Mouse (Mus musculus) heart, postnatal 0 days (tissue): ENCODE data around the gene Dnah10. TPM values are rescaled to one million over a fixed set of nuclear protein-coding genes. Genes with fewer than 3 reads are reported as not detected.

Source experiments
- ATAC-seq: fragments of 200-750 bp; cut with Nextera tagmentation; 2 replicates; pipeline ENCODE4 v1.8.0; 2017; ENCODE audit warnings: low read depth, moderate number of reproducible peaks, moderate library complexity; ENCODE audit not compliant: insufficient read depth
- DNase-seq: peaks from one replicate; pipeline ENCODE4 v3.0.0-alpha.2; 2016; ENCODE audit warnings: low spot score
- H3K27ac ChIP-seq: fragments of 300-500 bp; sonication (generic); 2 replicates; pipeline ENCODE4 v1.5.1; 2014; ENCODE audit warnings: low read depth, mild to moderate bottlenecking
- H3K27me3 ChIP-seq: fragments of 300-500 bp; sonication (generic); 2 replicates; pipeline ENCODE4 v1.6.1; 2014; ENCODE audit warnings: low read length, mixed read lengths; ENCODE audit not compliant: control insufficient read depth, insufficient read depth
- H3K36me3 ChIP-seq: fragments of 300-500 bp; sonication (generic); replicated peaks from 2 replicates; pipeline ENCODE4 v1.6.1; 2014; ENCODE audit warnings: low read length, mixed read lengths; ENCODE audit not compliant: control insufficient read depth, insufficient read depth
- H3K4me1 ChIP-seq: fragments of 300-500 bp; sonication (generic); 2 replicates; pipeline ENCODE4 v1.6.1; 2014; ENCODE audit warnings: antibody characterized with exemption; ENCODE audit not compliant: control insufficient read depth, insufficient read depth
- H3K4me2 ChIP-seq: fragments of 300-500 bp; sonication (generic); 2 replicates; pipeline ENCODE4 v1.6.1; 2014; ENCODE audit warnings: low read depth, mild to moderate bottlenecking, low read length, moderate library complexity
- H3K4me3 ChIP-seq: fragments of 300-500 bp; sonication (generic); 2 replicates; pipeline ENCODE4 v1.5.1; 2014; ENCODE audit warnings: low read depth, low read length
- H3K9ac ChIP-seq: fragments of 300-500 bp; sonication (generic); replicated peaks from 2 replicates; pipeline ENCODE4 v1.6.1; 2014; ENCODE audit warnings: low read depth, low read length, mixed read lengths
- H3K9me3 ChIP-seq: fragments of 300-500 bp; sonication (generic); replicated peaks from 2 replicates; pipeline ENCODE4 v1.6.1; 2016; ENCODE audit warnings: low read length; ENCODE audit not compliant: control insufficient read depth
- CTCF ChIP-seq: IDR thresholded peaks from 2 replicates; pipeline ENCODE4 v1.5.1; 2016; ENCODE audit warnings: antibody characterized with exemption, control low read depth, low read depth
- EP300 ChIP-seq: IDR thresholded peaks from 2 replicates; pipeline ENCODE4 v1.6.1; 2016; ENCODE audit warnings: antibody characterized with exemption, low read depth
- WGBS: fragments of 180-500 bp; shearing (Covaris S2); extraction: QIAGEN DNeasy Blood & Tissue Kit; methylation state at CpG from one replicate; pipeline ENCODE4 v1.1.7; 2014; 5-methylcytosine and 5-hydroxymethylcytosine counted together
- polyA plus RNA-seq: library from polyadenylated mRNA; unstranded; fragments of >200 nt; fragmentation: Nextera tagmentation; extraction: Ambion mirVana; gene quantifications from 2 replicates; pipeline ENCODE4 v1.2.1, GENCODE M21; 2015
- total RNA-seq: library from RNA; depleted of rRNA; stranded (reverse); fragments of >200 nt; gene quantifications from 2 replicates; pipeline ENCODE4 v1.2.3, GENCODE M21; 2014; ENCODE audit warnings: low replicate concordance

The Dnah10 gene
- total and polyA plus RNA-seq, 2 experiments from 2014 or later, result 0.01 TPM; not detected in 1

- H3K9ac ChIP-seq, result no peak overlapping the region
- H3K4me1 ChIP-seq, result no peaks in the 10 kb centered on the region
- ATAC-seq (no peak), DNase-seq (no peak)
- H3K9me3 ChIP-seq, result no peaks in the 10 kb centered on the region
- WGBS, result 13% methylated on average over 21 of the region's 21 CpGs
- peak overlapping the region; percentile 62 for H3K4me2 ChIP-seq
- TF ChIP-seq EP300, result no peak
- TF ChIP-seq CTCF, result no peak
- peak overlapping the region; percentile 29 for H3K4me3 ChIP-seq
- no peaks in the 10 kb centered on the region for H3K36me3 ChIP-seq
- no peak overlapping the region for H3K27ac ChIP-seq
- no peaks in the 10 kb centered on the region for H3K27me3 ChIP-seq
These were observed 4.8 kb downstream of the Dnah10 start for GRCm38 (mm10) chr5:124729662-124730206.

- Histone ChIP-seq H3K4me1 (no peaks in the 10 kb centered on the region), H3K4me3 (no peak overlapping the region), H3K27me3 (no peaks in the 10 kb centered on the region), H3K9ac (no peak overlapping the region), H3K4me2 (no peak overlapping the region), H3K9me3 (no peaks in the 10 kb centered on the region), H3K36me3 (no peaks in the 10 kb centered on the region), H3K27ac (no peak overlapping the region)
- no peak for ATAC-seq
- TF ChIP-seq CTCF (no peak), EP300 (no peak)
- DNase-seq, result no peak
- 82% methylated on average over 12 of the region's 12 CpGs for WGBS
These were observed 9.1 kb downstream of the Dnah10 start for GRCm38 (mm10) chr5:124733961-124734360.

DNA sequence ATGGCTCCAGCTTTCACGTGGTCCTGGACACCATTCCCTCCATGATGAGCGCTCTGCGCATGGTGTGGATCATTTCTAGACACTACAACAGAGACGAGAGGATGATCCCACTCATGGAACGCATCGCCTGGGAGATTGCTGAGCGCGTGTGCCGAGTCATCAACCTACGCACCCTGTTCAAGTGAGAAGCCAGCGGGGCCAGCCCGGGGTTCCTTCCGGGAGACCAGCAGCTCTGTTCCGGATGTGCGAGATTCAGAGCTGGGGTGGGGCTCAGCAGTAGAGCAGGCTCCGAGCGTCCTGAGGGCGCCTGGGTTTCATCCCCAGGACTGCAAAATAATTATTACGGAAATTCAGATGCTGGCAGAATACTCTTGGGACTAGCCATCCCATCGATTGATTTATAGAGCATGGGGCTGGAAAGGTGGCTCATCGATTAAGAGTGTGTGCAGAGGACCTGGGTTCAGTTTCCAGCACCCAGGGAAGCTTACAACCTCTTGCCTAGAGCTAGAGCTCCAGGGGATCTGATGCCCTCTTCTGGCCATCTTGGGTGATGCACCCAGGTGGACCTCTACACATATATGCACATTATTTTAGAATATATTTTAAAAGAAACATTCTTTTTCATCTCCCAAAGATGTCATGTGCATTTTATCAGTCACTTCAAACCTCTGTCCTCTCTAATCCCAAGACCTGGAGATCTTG, 17.2 kb downstream of the Dnah10 start:
- H3K9ac ChIP-seq, result no peak overlapping the region
- H3K36me3 ChIP-seq, result no peaks in the 10 kb centered on the region
- no peaks in the 10 kb centered on the region for H3K27me3 ChIP-seq
- no peak overlapping the region for H3K4me3 ChIP-seq
- H3K4me2 ChIP-seq, result no peak overlapping the region
- DNase-seq (no peak), ATAC-seq (no peak)
- no peak overlapping the region for H3K27ac ChIP-seq
- no peaks in the 10 kb centered on the region for H3K4me1 ChIP-seq
- WGBS, result 92% methylated on average over 21 of the region's 21 CpGs
- TF ChIP-seq EP300, result no peak
- H3K9me3 ChIP-seq, result peaks cover 3% of the 10 kb centered on the region; the same call in 1 of the 2 replicates

DNA sequence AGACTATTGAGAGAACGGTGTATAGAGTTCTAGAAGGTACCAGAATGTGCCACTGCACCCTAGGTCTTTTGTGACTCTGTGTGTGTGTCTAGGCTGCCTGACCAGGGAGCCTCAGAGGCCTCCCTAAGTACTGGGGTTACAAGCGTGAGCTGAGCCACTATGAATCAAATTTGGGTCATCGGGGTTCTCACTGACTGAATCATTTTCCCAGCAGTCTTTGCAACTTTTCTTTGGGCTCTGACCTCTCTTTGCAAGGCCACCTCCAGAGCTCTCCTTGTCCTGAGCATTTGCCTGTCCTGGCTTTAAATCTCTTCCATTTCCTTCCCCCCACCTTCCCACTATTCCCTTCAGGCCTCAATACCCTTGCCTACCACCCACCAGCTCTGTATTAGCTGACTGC, 19.0 kb downstream of the Dnah10 start:
- Histone ChIP-seq H3K9ac (no peak overlapping the region), H3K36me3 (no peaks in the 10 kb centered on the region), H3K4me1 (no peaks in the 10 kb centered on the region), H3K9me3 (peaks cover 3% of the 10 kb centered on the region; the same call in 1 of the 2 replicates), H3K27ac (no peak overlapping the region), H3K4me2 (no peak overlapping the region), H3K27me3 (no peaks in the 10 kb centered on the region), H3K4me3 (no peak overlapping the region)
- ATAC-seq, result no peak
- no peak for TF ChIP-seq CTCF
- TF ChIP-seq EP300, result no peak
- DNase-seq, result no peak
- WGBS, result 81% methylated on average over 3 of the region's 3 CpGs

DNA sequence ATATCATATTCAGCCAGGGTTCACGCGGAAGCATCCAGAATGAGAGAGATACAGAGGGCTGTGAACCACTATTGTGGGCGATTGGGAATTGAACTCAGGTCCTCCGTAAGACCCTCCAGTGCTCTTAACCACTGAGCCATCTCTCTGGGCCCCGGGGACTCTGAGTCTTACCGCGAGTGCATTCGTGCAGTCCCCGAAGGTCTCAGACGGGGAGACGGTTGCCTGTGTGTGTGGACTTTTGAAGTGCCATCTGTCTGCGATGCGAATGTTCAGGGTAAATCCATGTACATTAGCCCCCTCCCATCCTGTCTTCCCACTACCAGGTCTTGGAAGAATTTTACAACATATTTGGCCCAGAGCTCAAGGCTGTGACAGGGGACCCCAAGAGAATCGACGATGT, 21.3 kb downstream of the Dnah10 start:
- Histone ChIP-seq H3K4me3 (no peak overlapping the region), H3K36me3 (no peaks in the 10 kb centered on the region), H3K4me2 (no peak overlapping the region), H3K9me3 (no peaks in the 10 kb centered on the region; the same call in 1 of the 2 replicates), H3K27ac (no peak overlapping the region), H3K9ac (no peak overlapping the region), H3K4me1 (no peaks in the 10 kb centered on the region), H3K27me3 (no peaks in the 10 kb centered on the region)
- ATAC-seq, result no peak
- 88% methylated on average over 15 of the region's 15 CpGs for WGBS
- no peak for DNase-seq
- TF ChIP-seq EP300 (no peak), CTCF (no peak)

- Histone ChIP-seq H3K27me3 (no peaks in the 10 kb centered on the region), H3K4me2 (no peak overlapping the region), H3K27ac (no peak overlapping the region), H3K9me3 (no peaks in the 10 kb centered on the region), H3K4me3 (no peak overlapping the region), H3K9ac (no peak overlapping the region), H3K36me3 (no peaks in the 10 kb centered on the region), H3K4me1 (no peaks in the 10 kb centered on the region)
- TF ChIP-seq CTCF (no peak), EP300 (no peak)
- 83% methylated on average over 18 of the region's 18 CpGs for WGBS
- ATAC-seq, result no peak
- no peak for DNase-seq
These were observed 23.4 kb downstream of the Dnah10 start for GRCm38 (mm10) chr5:124748296-124748695.
